Mouse (Mus musculus) urinary bladder, adult 18-20 months (tissue): ENCODE results near the gene Pemt.
A peak's percentile ranks its signal among the peaks of the same experiment; 100 is the strongest.

Source experiments
- DNase-seq, 2 experiments: peaks; one replicate each; pipeline ENCODE4 v3.0.0; 2022; ENCODE audit warnings: low spot score in 2 of 2, mixed read lengths in 2 of 2

The Pemt gene

GRCm38 (mm10) chr11:60057987-60058386 lies 11.7 kb upstream of the Pemt start:
- DNase-seq, result no peak

GRCm38 (mm10) chr11:60056520-60056919 lies 10.2 kb upstream of the Pemt start:
- DNase-seq, result no peak

- DNase-seq, result no peak
Observed at GRCm38 (mm10) chr11:60048841-60049240, 2.6 kb upstream of the Pemt start.

GRCm38 (mm10) chr11:60045676-60046057 lies 622 bp downstream of the Pemt start:
- no peak for DNase-seq

GRCm38 (mm10) chr11:60044777-60045176 lies 1.5 kb downstream of the Pemt start:
- DNase-seq, result no peak

GRCm38 (mm10) chr11:60042277-60042676 lies 4.0 kb downstream of the Pemt start:
- no peak for DNase-seq

GRCm38 (mm10) chr11:60036537-60037220 lies 9.6 kb downstream of the Pemt start:
- no peak for DNase-seq

- no peak for DNase-seq
Observed at GRCm38 (mm10) chr11:60034911-60035400, 11.3 kb downstream of the Pemt start.

- no peak for DNase-seq
Observed at GRCm38 (mm10) chr11:60034293-60034692, 12.0 kb downstream of the Pemt start.

GRCm38 (mm10) chr11:60032586-60033430 lies 13.5 kb downstream of the Pemt start:
- DNase-seq, result no peak

- DNase-seq, result no peak
Observed at GRCm38 (mm10) chr11:60030747-60031331, 15.4 kb downstream of the Pemt start.

- no peak for DNase-seq
Observed at GRCm38 (mm10) chr11:60029976-60030375, 16.3 kb downstream of the Pemt start.

- no peak for DNase-seq
Observed at GRCm38 (mm10) chr11:60027913-60028875, 18.1 kb downstream of the Pemt start.

GRCm38 (mm10) chr11:60027272-60027671 lies 19.0 kb downstream of the Pemt start:
- DNase-seq, result peak; percentile 58 to 59

- DNase-seq, result no peak
Observed at GRCm38 (mm10) chr11:60026166-60026565, 20.1 kb downstream of the Pemt start.

- no peak for DNase-seq
Observed at GRCm38 (mm10) chr11:60021201-60021600, 25.1 kb downstream of the Pemt start.

GRCm38 (mm10) chr11:60016726-60017125 lies 29.6 kb downstream of the Pemt start:
- no peak for DNase-seq

- no peak for DNase-seq
Observed at GRCm38 (mm10) chr11:60011516-60011915, 34.8 kb downstream of the Pemt start.

GRCm38 (mm10) chr11:60009451-60009850 lies 36.8 kb downstream of the Pemt start:
- DNase-seq, result no peak

- DNase-seq, result no peak
Observed at GRCm38 (mm10) chr11:60005866-60006265, 40.4 kb downstream of the Pemt start.

- no peak for DNase-seq
Observed at GRCm38 (mm10) chr11:60004716-60005115, 41.6 kb downstream of the Pemt start.
